Mouse (Mus musculus) embryonic facial prominence, embryonic 11.5 days (tissue): ENCODE results near the gene 9130023H24Rik. TPM values are rescaled to one million over a fixed set of nuclear protein-coding genes. Genes with fewer than 3 reads are reported as not detected.
A peak's percentile ranks its signal among the peaks of the same experiment; 100 is the strongest.

Experiments
- ATAC-seq: fragments of 200-750 bp; cut with Nextera tagmentation; replicated peaks from 2 replicates; pipeline ENCODE4 v1.8.0; 2017; ENCODE audit warnings: low read depth; ENCODE audit not compliant: insufficient number of reproducible peaks, low FRiP score, low TSS enrichment
- DNase-seq: peaks from one replicate; pipeline ENCODE4 v3.0.0-alpha.2; 2015; ENCODE audit warnings: low spot score
- H3K27ac ChIP-seq: fragments of 300-500 bp; sonication (generic); replicated peaks from 2 replicates; pipeline ENCODE4 v1.5.1; 2014; ENCODE audit warnings: mild to moderate bottlenecking, low read depth, low read length, control low read depth
- H3K27me3 ChIP-seq: fragments of 300-500 bp; sonication (generic); 2 replicates; pipeline ENCODE4 v1.6.1; 2014; ENCODE audit warnings: mild to moderate bottlenecking, low read length, moderate library complexity, mixed read lengths; ENCODE audit not compliant: control insufficient read depth, insufficient read depth
- H3K36me3 ChIP-seq: fragments of 300-500 bp; sonication (generic); replicated peaks from 2 replicates; pipeline ENCODE4 v1.6.1; 2014; ENCODE audit warnings: low read depth, mild to moderate bottlenecking, low read length, moderate library complexity, mixed read lengths; ENCODE audit not compliant: control insufficient read depth, insufficient read depth
- H3K4me1 ChIP-seq: fragments of 300-500 bp; sonication (generic); 2 replicates; pipeline ENCODE4 v1.6.1; 2014; ENCODE audit warnings: low read length, mixed read lengths; ENCODE audit not compliant: control insufficient read depth, insufficient read depth
- H3K4me2 ChIP-seq: fragments of 300-500 bp; sonication (generic); 2 replicates; pipeline ENCODE4 v1.6.1; 2014; ENCODE audit warnings: low read depth, mild to moderate bottlenecking, control low read depth, low read length, moderate library complexity
- H3K4me3 ChIP-seq: fragments of 300-500 bp; sonication (generic); 2 replicates; pipeline ENCODE4 v1.5.1; 2014; ENCODE audit warnings: low read depth, low read length, control low read depth
- H3K9ac ChIP-seq: fragments of 300-500 bp; sonication (generic); replicated peaks from 2 replicates; pipeline ENCODE4 v1.6.1; 2014; ENCODE audit warnings: mild to moderate bottlenecking, control low read depth, low read length
- H3K9me3 ChIP-seq: fragments of 300-500 bp; sonication (generic); replicated peaks from 2 replicates; pipeline ENCODE4 v1.6.1; 2016; ENCODE audit warnings: mild to moderate bottlenecking, low read length, inconsistent platforms, mixed read lengths; ENCODE audit not compliant: control insufficient read depth
- WGBS: fragments of 180-500 bp; shearing (Covaris S2); extraction: QIAGEN DNeasy Blood & Tissue Kit; methylation state at CpG from one replicate; pipeline ENCODE4 v1.1.7; 2014; 5-methylcytosine and 5-hydroxymethylcytosine counted together
- polyA plus RNA-seq: library from polyadenylated mRNA; unstranded; fragments of >200 nt; fragmentation: Nextera tagmentation; extraction: Ambion mirVana; gene quantifications from 2 replicates; pipeline ENCODE4 v1.2.1, GENCODE M21; 2014

The 9130023H24Rik gene
- polyA plus RNA-seq, 1 experiment from 2014 or later, result 10.9 TPM

DNA sequence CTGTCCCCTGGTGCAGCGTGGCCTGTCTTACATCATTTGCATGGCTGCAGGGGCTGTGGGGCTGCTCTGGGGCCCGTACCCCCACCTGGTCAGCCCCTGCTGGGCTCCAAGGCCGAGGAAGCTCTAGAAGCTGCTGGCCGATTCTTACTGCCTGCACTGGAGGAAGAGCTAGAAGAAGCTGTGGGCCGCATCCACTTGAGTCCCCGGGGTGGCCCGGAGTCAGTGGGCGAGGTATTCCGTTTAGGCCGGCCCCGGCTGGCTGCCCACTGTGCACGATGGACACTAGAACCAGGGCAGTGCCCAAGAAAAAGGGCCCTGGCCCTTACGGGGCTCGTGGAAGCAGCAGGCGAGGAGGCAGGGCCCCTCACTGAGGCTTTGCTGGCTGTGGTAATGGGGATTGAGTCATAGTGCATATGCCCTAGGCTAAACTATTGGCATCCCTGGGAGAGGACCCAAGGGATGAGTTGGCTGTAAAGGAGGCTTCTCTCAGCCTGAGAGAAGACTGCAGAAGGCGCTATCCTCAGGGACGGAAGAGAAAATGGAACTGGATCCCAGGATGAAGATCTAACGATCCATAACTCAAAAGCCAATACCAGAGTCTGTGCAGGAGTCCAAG lies 6.7 kb upstream of the 9130023H24Rik start:
- Histone ChIP-seq H3K36me3 (no peaks in the 10 kb centered on the region; the same call in 1 of the 2 replicates), H3K9me3 (no peaks in the 10 kb centered on the region), H3K4me2 (no peak overlapping the region), H3K27me3 (no peaks in the 10 kb centered on the region), H3K4me1 (no peaks in the 10 kb centered on the region), H3K4me3 (no peak overlapping the region), H3K9ac (no peak overlapping the region), H3K27ac (no peak overlapping the region)
- WGBS, result 85% methylated on average over 18 of the region's 18 CpGs
- DNase-seq (no peak), ATAC-seq (no peak)

DNA sequence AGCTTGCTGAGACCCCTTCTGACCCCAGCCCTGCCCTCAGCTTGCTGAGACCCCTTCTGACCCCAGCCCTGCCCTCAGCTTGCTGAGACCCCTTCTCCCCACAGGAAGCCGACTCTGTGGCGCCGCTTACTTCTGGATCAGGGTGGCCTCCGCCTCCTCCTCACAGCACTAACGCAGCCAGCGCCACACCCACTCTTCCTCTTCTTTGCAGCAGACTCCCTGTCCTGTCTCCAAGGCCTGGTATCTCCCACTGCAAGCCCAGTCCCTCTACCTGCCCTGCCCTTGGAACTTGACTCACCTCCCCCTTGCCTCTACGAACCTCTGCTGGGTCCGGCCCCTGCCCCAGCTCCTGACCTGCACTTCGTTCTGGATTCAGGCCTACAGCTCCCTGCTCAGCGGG lies 6.1 kb upstream of the 9130023H24Rik start:
- DNase-seq (no peak), ATAC-seq (no peak)
- Histone ChIP-seq H3K9me3 (no peaks in the 10 kb centered on the region), H3K4me2 (no peak overlapping the region), H3K27ac (no peak overlapping the region), H3K9ac (no peak overlapping the region), H3K4me3 (no peak overlapping the region), H3K4me1 (no peaks in the 10 kb centered on the region), H3K27me3 (no peaks in the 10 kb centered on the region), H3K36me3 (no peaks in the 10 kb centered on the region; the same call in 1 of the 2 replicates)
- 35% methylated on average over 10 of the region's 10 CpGs for WGBS

DNA sequence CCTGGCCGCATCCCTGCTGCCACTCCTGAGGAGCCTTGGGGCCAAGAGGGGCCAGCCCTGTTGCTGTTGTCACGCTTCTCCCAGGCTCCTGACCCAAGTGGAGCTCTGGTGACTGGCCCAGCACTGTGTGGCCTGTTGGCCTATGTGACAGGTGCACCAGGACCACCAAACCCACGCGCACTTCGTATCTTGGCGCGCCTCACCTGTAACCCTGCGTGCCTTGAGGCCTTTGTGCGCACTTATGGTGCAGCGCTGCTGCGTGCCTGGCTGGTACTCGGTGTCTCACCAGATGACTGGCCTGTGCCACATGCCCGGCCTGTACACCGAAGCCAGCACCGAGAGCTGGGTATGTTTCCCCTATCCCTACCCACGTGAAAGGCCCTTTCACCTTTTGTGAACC lies 4.5 kb upstream of the 9130023H24Rik start:
- Histone ChIP-seq H3K27ac (no peak overlapping the region), H3K9ac (no peak overlapping the region), H3K27me3 (no peaks in the 10 kb centered on the region), H3K4me1 (no peaks in the 10 kb centered on the region), H3K4me3 (no peak overlapping the region), H3K9me3 (no peaks in the 10 kb centered on the region), H3K4me2 (no peak overlapping the region), H3K36me3 (no peaks in the 10 kb centered on the region; the same call in 1 of the 2 replicates)
- DNase-seq (no peak), ATAC-seq (no peak)
- WGBS, result 94% methylated on average over 16 of the region's 16 CpGs

DNA sequence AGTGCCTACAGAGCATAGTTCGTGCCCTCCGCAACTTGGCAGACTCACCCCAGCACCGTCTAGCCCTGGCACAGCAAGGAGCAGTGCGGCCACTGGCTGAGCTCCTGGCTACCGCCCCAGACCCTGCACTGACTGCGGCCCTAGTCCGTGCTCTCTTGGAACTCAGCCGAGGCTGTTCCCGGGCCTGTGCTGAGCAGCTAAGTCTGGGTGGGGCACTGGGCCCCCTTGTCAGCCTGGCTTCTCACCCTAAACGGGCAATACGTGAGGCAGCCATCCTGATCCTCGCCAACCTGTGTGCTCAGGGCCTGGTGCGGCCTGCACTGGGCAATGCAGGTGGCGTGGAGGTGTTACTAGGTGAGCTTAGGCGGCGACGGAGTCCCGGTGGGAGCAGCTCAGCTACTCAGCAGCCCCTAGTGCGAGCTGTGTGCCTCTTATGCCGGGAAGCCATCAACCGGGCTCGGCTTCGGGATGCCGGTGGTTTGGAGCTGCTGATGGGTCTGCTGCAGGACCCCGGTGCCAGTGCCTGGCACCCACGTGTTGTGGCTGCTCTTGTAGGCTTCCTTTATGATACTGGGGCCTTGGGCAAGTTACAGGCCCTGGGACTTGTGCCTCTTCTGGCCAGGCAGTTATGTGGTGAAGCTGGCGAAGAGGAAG lies 2.4 kb upstream of the 9130023H24Rik start:
- no peaks in the 10 kb centered on the region; the same call in 1 of the 2 replicates for H3K36me3 ChIP-seq
- H3K4me2 ChIP-seq, result no peak overlapping the region
- H3K9ac ChIP-seq, result no peak overlapping the region
- 93% methylated on average over 27 of the region's 27 CpGs for WGBS
- no peaks in the 10 kb centered on the region for H3K9me3 ChIP-seq
- DNase-seq (no peak), ATAC-seq (no peak)
- no peaks in the 10 kb centered on the region for H3K4me1 ChIP-seq
- no peak overlapping the region for H3K27ac ChIP-seq
- no peaks in the 10 kb centered on the region for H3K27me3 ChIP-seq
- no peak overlapping the region for H3K4me3 ChIP-seq

DNA sequence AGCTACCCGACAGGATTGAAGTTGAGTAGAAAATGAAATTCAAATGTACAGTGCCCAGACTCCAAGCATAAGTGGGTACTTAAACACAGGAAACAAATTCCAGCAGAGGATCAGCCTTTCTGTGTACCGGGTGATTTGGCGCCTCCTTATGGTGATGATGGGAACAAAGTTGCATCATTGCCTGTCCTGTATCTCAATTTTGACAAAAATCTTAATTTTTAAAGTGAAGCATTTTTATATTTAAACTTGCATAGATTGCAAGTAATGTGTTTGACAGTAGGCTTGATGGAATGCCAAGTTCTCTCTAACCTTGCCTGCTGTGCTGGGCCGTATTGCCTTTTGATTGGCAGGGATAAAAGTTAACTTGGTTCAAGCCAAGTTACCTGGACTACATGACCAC lies 1.2 kb upstream of the 9130023H24Rik start:
- H3K9ac ChIP-seq, result no peak overlapping the region; the same call in 1 of the 2 replicates
- no peaks in the 10 kb centered on the region for H3K27me3 ChIP-seq
- DNase-seq (peak; percentile 71), ATAC-seq (no peak)
- peak overlapping the region; percentile 55; the same call in 1 of the 2 replicates for H3K4me2 ChIP-seq
- no peaks in the 10 kb centered on the region for H3K36me3 ChIP-seq
- 23% methylated on average over 4 of the region's 4 CpGs for WGBS
- H3K4me3 ChIP-seq, result peak overlapping the region; percentile 36; the same call in 1 of the 2 replicates
- no peaks in the 10 kb centered on the region for H3K4me1 ChIP-seq
- H3K9me3 ChIP-seq, result no peaks in the 10 kb centered on the region
- 0 out of 2 replicates have a peak overlapping the region, but pooled peaks have one; percentile 28 for H3K27ac ChIP-seq

DNA sequence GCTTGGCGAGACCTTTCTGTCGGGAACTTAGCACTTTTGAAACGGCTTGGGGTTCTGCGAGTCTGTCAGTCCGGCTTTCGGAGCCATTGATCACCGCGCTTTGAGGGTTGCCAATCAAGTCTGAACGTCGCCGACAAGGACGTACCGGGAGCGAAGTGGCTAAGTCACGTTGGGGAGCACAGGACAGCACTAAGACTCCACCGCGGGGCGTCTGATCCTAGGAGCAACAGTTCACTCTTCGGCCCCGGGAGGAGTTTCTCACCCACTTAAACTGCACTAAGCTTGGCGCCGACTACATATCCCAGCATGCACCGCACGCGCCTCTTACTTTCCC lies 271 bp downstream of the 9130023H24Rik start:
- H3K4me1 ChIP-seq, result no peaks in the 10 kb centered on the region
- no peak for DNase-seq
- ATAC-seq, result peak; percentile 49; the same call in 1 of the 2 replicates
- H3K4me2 ChIP-seq, result peak overlapping the region; percentile 73
- H3K4me3 ChIP-seq, result peak overlapping the region; percentile 63
- H3K9me3 ChIP-seq, result no peaks in the 10 kb centered on the region
- WGBS, result 0% methylated on average over 25 of the region's 25 CpGs
- H3K27me3 ChIP-seq, result no peaks in the 10 kb centered on the region
- peak overlapping the region; percentile 85 for H3K9ac ChIP-seq
- H3K27ac ChIP-seq, result peak overlapping the region; percentile 91
- no peaks in the 10 kb centered on the region for H3K36me3 ChIP-seq

DNA sequence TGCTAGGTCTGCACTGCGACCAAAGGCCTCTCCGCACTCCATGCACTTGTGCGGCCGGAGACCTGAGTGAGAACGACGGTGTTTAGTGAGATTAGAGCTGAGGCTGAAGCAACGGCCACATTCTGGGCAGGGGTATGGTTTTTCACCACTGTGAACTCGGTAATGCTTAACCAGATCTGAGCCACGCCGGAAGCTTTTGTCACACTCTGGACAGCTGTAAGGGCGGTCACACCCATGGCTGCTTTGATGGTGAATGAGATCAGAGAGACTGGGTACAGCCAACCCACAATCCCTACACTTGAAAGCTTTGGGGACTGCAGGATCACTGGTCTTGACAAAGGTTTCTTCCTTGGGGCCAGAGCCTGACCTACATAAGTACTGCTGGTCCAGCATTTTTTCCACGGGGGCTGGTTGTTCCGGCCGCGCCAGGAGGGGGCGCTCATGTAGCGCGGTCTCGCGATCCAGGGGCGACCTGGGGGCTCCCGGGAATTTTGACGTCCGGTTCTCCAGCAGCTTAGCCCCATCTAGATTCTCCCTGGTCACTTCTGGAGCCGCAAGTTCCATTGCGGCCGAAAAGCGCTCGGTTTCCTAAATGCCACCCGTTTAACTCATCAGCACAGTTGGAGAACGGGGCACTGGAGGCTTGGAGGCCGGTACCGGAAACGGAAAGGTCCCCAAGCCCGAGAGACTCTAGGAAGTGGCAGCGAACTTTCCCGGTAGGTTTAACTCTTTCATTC lies 807 bp downstream of the 9130023H24Rik start, which contains the start of gene Armc5:
TSS of gene Armc5 (plus strand) at position 487 of the 737 bp plus-strand sequence.
- no peaks in the 10 kb centered on the region for H3K4me1 ChIP-seq
- H3K36me3 ChIP-seq, result no peaks in the 10 kb centered on the region
- DNase-seq, result peak; percentile 89
- peak within 1 kb of the TSS; percentile 63 for H3K4me3 ChIP-seq
- peak within 1 kb of the TSS; percentile 85 for H3K9ac ChIP-seq
- H3K9me3 ChIP-seq, result no peaks in the 10 kb centered on the region
- ATAC-seq, result 0 out of 2 replicates have a peak, but pooled peaks have one; percentile 11
- H3K27ac ChIP-seq, result peak within 1 kb of the TSS; percentile 91
- peak within 1 kb of the TSS; percentile 73 for H3K4me2 ChIP-seq
- WGBS, result 26% methylated on average over 37 of the region's 37 CpGs
- no peaks in the 10 kb centered on the region for H3K27me3 ChIP-seq
